Mouse (Mus musculus): ENCODE results near the gene Cfap45.

- TF ChIP-seq POLR2A (IDR thresholded peaks at IDR 0.05; ENCODE audit: low read depth, low read length) (no peak), CTCF (conservative IDR thresholded peaks at IDR 0.05; ENCODE audit: insufficient read depth, insufficient read length, low read depth, low read length) (no peak)
Observed at GRCm38 (mm10) chr1:172507001-172507400, 13.6 kb upstream of the Cfap45 start.

Data from kidney, adult 2 months (tissue).